Mouse (Mus musculus): ENCODE data around the gene Vps37d. TPM values are rescaled to one million over a fixed set of nuclear protein-coding genes. Genes with fewer than 3 reads are reported as not detected.

Gene Vps37d
- polyA plus RNA-seq, 1 experiment from 2014 or later: 3.3 TPM

DNA sequence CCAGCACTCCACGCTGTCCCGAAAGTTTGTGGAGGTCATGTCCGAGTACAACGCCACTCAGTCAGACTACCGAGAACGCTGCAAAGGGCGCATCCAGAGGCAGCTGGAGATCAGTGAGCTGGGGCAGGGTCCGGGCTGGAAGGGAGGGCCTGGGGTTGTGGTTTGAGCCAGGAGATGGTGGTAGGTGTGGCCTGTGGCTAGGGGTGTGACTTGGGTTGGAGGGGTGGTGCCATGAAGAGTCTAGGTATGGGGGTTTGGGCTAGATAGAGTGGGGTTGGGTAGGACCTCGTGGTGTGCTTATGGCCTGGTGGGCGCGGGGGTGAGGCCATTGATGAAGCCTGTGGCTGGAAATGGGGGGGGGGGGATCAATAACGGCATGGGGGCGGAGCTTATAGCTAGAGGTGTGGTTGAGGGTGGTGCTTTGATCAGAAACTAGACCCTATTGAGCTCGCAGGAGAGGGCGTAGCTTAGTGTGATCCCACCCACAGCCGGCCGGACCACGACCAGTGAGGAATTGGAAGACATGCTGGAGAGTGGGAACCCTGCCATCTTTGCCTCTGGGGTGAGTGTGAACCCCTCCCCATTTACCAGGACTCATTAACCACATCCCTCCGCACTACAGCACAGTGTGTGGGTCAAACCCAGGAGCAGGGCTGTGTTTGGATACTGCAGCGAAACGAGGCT lies 35.8 kb downstream of the Vps37d start:
- H3K4me3 ChIP-seq (ENCODE audit: low read depth, low read length): no peak overlapping the region
- no peak overlapping the region for H3K27ac ChIP-seq (replicated peaks)
- no peaks in the 10 kb centered on the region for H3K9me3 ChIP-seq (ENCODE audit: control insufficient read depth, low read length)
- 0 out of 2 replicates have a peak overlapping the region, but pooled peaks have one; percentile 9 for H3K4me2 ChIP-seq (replicated peaks; ENCODE audit: low read depth)
- peak; percentile 35 for ATAC-seq (ENCODE audit: low FRiP score, low TSS enrichment)
- TF ChIP-seq CTCF (IDR thresholded peaks at IDR 0.05; ENCODE audit: low read depth) (no peak), EP300 (optimal IDR thresholded peaks at IDR 0.05) (no peak)
- DNase-seq (ENCODE audit: low spot score): no peak
- H3K9ac ChIP-seq (ENCODE audit: low read length): no peak overlapping the region
- H3K4me1 ChIP-seq (replicated peaks; ENCODE audit: control insufficient read depth, insufficient read depth): no peaks in the 10 kb centered on the region
- H3K27me3 ChIP-seq (ENCODE audit: control insufficient read depth, insufficient read depth, low read length): no peaks in the 10 kb centered on the region
- no peaks in the 10 kb centered on the region for H3K36me3 ChIP-seq (ENCODE audit: control insufficient read depth, insufficient read depth, low read length)
- 52% methylated on average over 21 of the region's 21 CpGs for WGBS

GRCm38 (mm10) chr5:135040777-135041176 lies 37.3 kb downstream of the Vps37d start:
- Histone ChIP-seq H3K4me2 (replicated peaks; ENCODE audit: low read depth) (no peak overlapping the region), H3K9ac (ENCODE audit: low read length) (no peak overlapping the region), H3K9me3 (ENCODE audit: control insufficient read depth, low read length) (no peaks in the 10 kb centered on the region), H3K36me3 (ENCODE audit: control insufficient read depth, insufficient read depth, low read length) (no peaks in the 10 kb centered on the region), H3K4me3 (ENCODE audit: low read depth, low read length) (no peak overlapping the region), H3K27ac (replicated peaks) (no peak overlapping the region), H3K4me1 (replicated peaks; ENCODE audit: control insufficient read depth, insufficient read depth) (no peaks in the 10 kb centered on the region), H3K27me3 (ENCODE audit: control insufficient read depth, insufficient read depth, low read length) (no peaks in the 10 kb centered on the region)
- TF ChIP-seq CTCF (IDR thresholded peaks at IDR 0.05; ENCODE audit: low read depth) (no peak), EP300 (optimal IDR thresholded peaks at IDR 0.05) (no peak)
- 42% methylated on average over 10 of the region's 11 CpGs for WGBS
- no peak for ATAC-seq (ENCODE audit: low FRiP score, low TSS enrichment)
- no peak for DNase-seq (ENCODE audit: low spot score)

GRCm38 (mm10) chr5:135040059-135040458 lies 38.0 kb downstream of the Vps37d start:
- Histone ChIP-seq H3K36me3 (ENCODE audit: control insufficient read depth, insufficient read depth, low read length) (no peaks in the 10 kb centered on the region), H3K27ac (replicated peaks) (no peak overlapping the region), H3K4me1 (replicated peaks; ENCODE audit: control insufficient read depth, insufficient read depth) (no peaks in the 10 kb centered on the region), H3K9me3 (ENCODE audit: control insufficient read depth, low read length) (no peaks in the 10 kb centered on the region), H3K27me3 (ENCODE audit: control insufficient read depth, insufficient read depth, low read length) (no peaks in the 10 kb centered on the region), H3K9ac (ENCODE audit: low read length) (no peak overlapping the region), H3K4me2 (replicated peaks; ENCODE audit: low read depth) (no peak overlapping the region), H3K4me3 (ENCODE audit: low read depth, low read length) (no peak overlapping the region)
- WGBS: 49% methylated on average over 6 of the region's 6 CpGs
- no peak for TF ChIP-seq EP300 (optimal IDR thresholded peaks at IDR 0.05)
- no peak for TF ChIP-seq CTCF (IDR thresholded peaks at IDR 0.05; ENCODE audit: low read depth)
- no peak for ATAC-seq (ENCODE audit: low FRiP score, low TSS enrichment)
- no peak for DNase-seq (ENCODE audit: low spot score)

GRCm38 (mm10) chr5:135039541-135039940 lies 38.5 kb downstream of the Vps37d start:
- Histone ChIP-seq H3K4me3 (ENCODE audit: low read depth, low read length) (no peak overlapping the region), H3K36me3 (ENCODE audit: control insufficient read depth, insufficient read depth, low read length) (no peaks in the 10 kb centered on the region), H3K27ac (replicated peaks) (no peak overlapping the region), H3K4me2 (replicated peaks; ENCODE audit: low read depth) (no peak overlapping the region), H3K9ac (ENCODE audit: low read length) (no peak overlapping the region), H3K27me3 (ENCODE audit: control insufficient read depth, insufficient read depth, low read length) (no peaks in the 10 kb centered on the region), H3K4me1 (replicated peaks; ENCODE audit: control insufficient read depth, insufficient read depth) (no peaks in the 10 kb centered on the region), H3K9me3 (ENCODE audit: control insufficient read depth, low read length) (no peaks in the 10 kb centered on the region)
- TF ChIP-seq EP300 (optimal IDR thresholded peaks at IDR 0.05) (no peak), CTCF (IDR thresholded peaks at IDR 0.05; ENCODE audit: low read depth) (no peak)
- 88% methylated on average over 9 of the region's 9 CpGs for WGBS
- ATAC-seq (ENCODE audit: low FRiP score, low TSS enrichment) (no peak), DNase-seq (ENCODE audit: low spot score) (no peak)

DNA sequence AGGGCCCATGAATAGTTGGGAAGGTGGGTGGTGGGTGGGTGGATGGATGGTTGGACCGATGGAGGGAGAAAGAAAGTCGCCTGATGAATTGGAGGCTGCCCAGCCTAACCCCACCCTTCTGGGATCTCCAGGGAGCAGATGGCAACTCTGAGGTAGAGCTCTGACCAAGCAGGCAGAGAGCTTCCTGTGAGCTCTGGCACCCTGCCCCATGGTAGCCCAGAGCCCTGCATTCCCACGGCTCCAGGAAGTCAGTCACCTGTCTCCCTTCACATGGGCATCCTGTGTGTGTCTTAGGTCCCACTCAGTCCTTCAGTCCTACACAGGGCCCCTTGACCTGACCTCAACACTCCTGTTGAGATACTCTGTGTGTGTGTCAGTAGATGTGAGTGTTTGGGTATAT lies 40.1 kb downstream of the Vps37d start:
- no peak overlapping the region for H3K4me3 ChIP-seq (ENCODE audit: low read depth, low read length)
- no peak for TF ChIP-seq CTCF (IDR thresholded peaks at IDR 0.05; ENCODE audit: low read depth)
- TF ChIP-seq EP300 (optimal IDR thresholded peaks at IDR 0.05): no peak
- no peak overlapping the region for H3K4me2 ChIP-seq (replicated peaks; ENCODE audit: low read depth)
- DNase-seq (ENCODE audit: low spot score) (no peak), ATAC-seq (ENCODE audit: low FRiP score, low TSS enrichment) (no peak)
- no peaks in the 10 kb centered on the region for H3K4me1 ChIP-seq (replicated peaks; ENCODE audit: control insufficient read depth, insufficient read depth)
- no peak overlapping the region for H3K9ac ChIP-seq (ENCODE audit: low read length)
- H3K36me3 ChIP-seq (ENCODE audit: control insufficient read depth, insufficient read depth, low read length): no peaks in the 10 kb centered on the region
- no peaks in the 10 kb centered on the region for H3K27me3 ChIP-seq (ENCODE audit: control insufficient read depth, insufficient read depth, low read length)
- H3K9me3 ChIP-seq (ENCODE audit: control insufficient read depth, low read length): no peaks in the 10 kb centered on the region
- WGBS: 86% methylated on average over 3 of the region's 3 CpGs
- H3K27ac ChIP-seq (replicated peaks): no peak overlapping the region

- H3K4me2 ChIP-seq (replicated peaks; ENCODE audit: low read depth): no peak overlapping the region
- TF ChIP-seq EP300 (optimal IDR thresholded peaks at IDR 0.05) (no peak), CTCF (IDR thresholded peaks at IDR 0.05; ENCODE audit: low read depth) (no peak)
- H3K9ac ChIP-seq (ENCODE audit: low read length): no peak overlapping the region
- ATAC-seq (ENCODE audit: low FRiP score, low TSS enrichment) (no peak), DNase-seq (ENCODE audit: low spot score) (no peak)
- no peak overlapping the region for H3K27ac ChIP-seq (replicated peaks)
- H3K27me3 ChIP-seq (ENCODE audit: control insufficient read depth, insufficient read depth, low read length): no peaks in the 10 kb centered on the region
- WGBS: 62% methylated on average over 18 of the region's 18 CpGs
- H3K4me1 ChIP-seq (replicated peaks; ENCODE audit: control insufficient read depth, insufficient read depth): no peaks in the 10 kb centered on the region
- H3K36me3 ChIP-seq (ENCODE audit: control insufficient read depth, insufficient read depth, low read length): no peaks in the 10 kb centered on the region
- H3K9me3 ChIP-seq (ENCODE audit: control insufficient read depth, low read length): no peaks in the 10 kb centered on the region
- no peak overlapping the region for H3K4me3 ChIP-seq (ENCODE audit: low read depth, low read length)
Measured at GRCm38 (mm10) chr5:135035608-135036359, 42.3 kb downstream of the Vps37d start.
